Mouse (Mus musculus) embryonic facial prominence, embryonic 10.5 days (tissue): ENCODE data around the gene Tmem50a. TPM values are rescaled to one million over a fixed set of nuclear protein-coding genes. Genes with fewer than 3 reads are reported as not detected.

Source experiments
- DNase-seq: peaks from one replicate; pipeline ENCODE4 v3.0.0-alpha.2; 2017; ENCODE audit warnings: low spot score
- H3K27ac ChIP-seq: fragments of 300-500 bp; sonication (generic); replicated peaks from 2 replicates; pipeline ENCODE4 v1.5.1; 2016; ENCODE audit warnings: mild to moderate bottlenecking
- H3K27me3 ChIP-seq: fragments of 300-500 bp; sonication (generic); replicated peaks from 2 replicates; pipeline ENCODE4 v1.6.1; 2016; ENCODE audit warnings: low read depth, mild to moderate bottlenecking; ENCODE audit not compliant: poor library complexity, severe bottlenecking
- H3K36me3 ChIP-seq: fragments of 300-500 bp; sonication (generic); replicated peaks from 2 replicates; pipeline ENCODE4 v1.6.1; 2016; ENCODE audit warnings: mild to moderate bottlenecking, moderate library complexity
- H3K4me1 ChIP-seq: fragments of 300-500 bp; sonication (generic); 2 replicates; pipeline ENCODE4 v1.6.1; 2016
- H3K4me3 ChIP-seq: fragments of 300-500 bp; sonication (generic); 2 replicates; pipeline ENCODE4 v1.5.1; 2016; ENCODE audit warnings: mild to moderate bottlenecking, moderate library complexity
- H3K9me3 ChIP-seq: fragments of 300-500 bp; sonication (generic); 2 replicates; pipeline ENCODE4 v1.6.1; 2016; ENCODE audit warnings: mild to moderate bottlenecking
- WGBS: fragments of 180-500 bp; shearing (Covaris S2); methylation state at CpG from one replicate; pipeline ENCODE4 v1.1.7; 2016; 5-methylcytosine and 5-hydroxymethylcytosine counted together
- polyA plus RNA-seq: library from polyadenylated mRNA; unstranded; fragments of >200 nt; fragmentation: Nextera tagmentation; extraction: Ambion mirVana; gene quantifications from 2 replicates; pipeline ENCODE4 v1.2.1, GENCODE M21; 2016

Tmem50a gene
- polyA plus RNA-seq, 1 experiment from 2014 or later = 133 TPM

- Histone ChIP-seq H3K9me3 (no peaks in the 10 kb centered on the region), H3K36me3 (no peaks in the 10 kb centered on the region; the same call in 1 of the 2 replicates), H3K27me3 (peaks cover 29% of the 10 kb centered on the region)
Measured at GRCm38 (mm10) chr4:134852438-134853255, 62.2 kb downstream of the Tmem50a start.

DNA sequence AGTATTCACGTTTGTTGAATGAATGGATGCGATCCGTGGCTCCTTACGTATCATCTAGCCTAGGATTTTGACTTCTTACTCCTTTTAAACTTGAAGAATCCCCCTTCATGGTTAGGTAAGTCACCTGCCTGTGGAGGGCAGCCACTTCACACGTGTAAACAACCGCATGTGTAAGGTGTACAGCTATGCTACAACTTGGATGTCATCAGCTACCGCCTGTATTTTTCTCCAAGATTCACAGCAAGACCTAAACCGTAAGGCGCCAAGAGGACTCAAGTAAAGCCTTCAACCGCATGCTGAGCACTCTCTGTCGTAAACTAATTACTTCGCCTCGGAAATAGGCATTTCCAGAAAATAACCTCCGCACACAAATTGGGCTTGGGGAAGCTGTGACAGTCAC is 62.9 kb downstream of the Tmem50a start:
- Histone ChIP-seq H3K36me3 (no peaks in the 10 kb centered on the region; the same call in 1 of the 2 replicates), H3K4me3 (peak overlapping the region; percentile 99), H3K9me3 (no peaks in the 10 kb centered on the region), H3K27ac (peak overlapping the region; percentile 98; the same call in 1 of the 2 replicates), H3K4me1 (peaks cover 53% of the 10 kb centered on the region), H3K27me3 (peaks cover 26% of the 10 kb centered on the region)
- 15% methylated on average over 14 of the region's 14 CpGs for WGBS
- no peak for DNase-seq

More at GRCm38 (mm10) chr4:134852438-134853255, 62.2 kb downstream of the Tmem50a start:
- WGBS = under 1% methylated on average over 106 of the region's 106 CpGs
- H3K4me3 ChIP-seq = peak overlapping the region; percentile 99
- H3K27ac ChIP-seq = peak overlapping the region; percentile 98
- H3K4me1 ChIP-seq = peaks cover 48% of the 10 kb centered on the region
- DNase-seq = peak; percentile 76

GRCm38 (mm10) chr4:134851236-134851635 is 63.6 kb downstream of the Tmem50a start:
- H3K9me3 ChIP-seq = no peaks in the 10 kb centered on the region
- no peak overlapping the region for H3K27ac ChIP-seq
- H3K4me1 ChIP-seq = peaks cover 47% of the 10 kb centered on the region
- DNase-seq = no peak
- peaks cover 19% of the 10 kb centered on the region for H3K27me3 ChIP-seq
- peak overlapping the region; percentile 99 for H3K4me3 ChIP-seq
- WGBS = 76% methylated on average over 2 of the region's 2 CpGs
- no peaks in the 10 kb centered on the region; the same call in 1 of the 2 replicates for H3K36me3 ChIP-seq

DNA sequence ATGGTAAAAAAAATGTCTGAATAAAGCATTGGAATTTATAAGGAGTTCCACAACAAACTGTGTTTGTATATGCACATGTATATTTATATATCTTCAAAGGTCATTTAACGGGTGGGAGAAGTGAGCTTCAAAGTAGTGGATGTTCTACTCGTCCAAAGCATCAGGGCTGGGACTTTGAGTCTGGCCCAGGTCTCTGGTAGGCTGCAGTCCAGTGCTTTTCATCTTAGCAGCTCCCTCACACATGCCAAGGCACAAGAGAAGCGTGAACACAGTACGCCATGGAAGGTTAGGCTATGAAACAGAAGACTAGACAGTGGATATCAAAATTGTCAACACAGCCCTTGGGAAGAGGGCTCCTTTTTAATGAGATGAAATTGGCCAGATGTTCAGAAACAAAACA is 64.3 kb downstream of the Tmem50a start:
- Histone ChIP-seq H3K4me1 (peaks cover 41% of the 10 kb centered on the region), H3K36me3 (peaks cover 2% of the 10 kb centered on the region), H3K4me3 (no peak overlapping the region), H3K27ac (no peak overlapping the region), H3K9me3 (no peaks in the 10 kb centered on the region), H3K27me3 (peaks cover 12% of the 10 kb centered on the region)
- no peak for DNase-seq
- 88% methylated on average over 4 of the region's 4 CpGs for WGBS

Other genes with a start within 250 kb of the Tmem50a start
- 2.6 and 2.8 TPM in 2 replicates for gene Man1c1, start 210.7 kb downstream of the Tmem50a start, polyA plus RNA-seq
- gene Ldlrap1, start 147.0 kb downstream of the Tmem50a start, polyA plus RNA-seq = 15.8 and 17.4 TPM in 2 replicates
- gene Maco1, start 61.7 kb downstream of the Tmem50a start, polyA plus RNA-seq = 38.9 and 42.5 TPM in 2 replicates
- gene Rhd, start 50.5 kb downstream of the Tmem50a start, polyA plus RNA-seq = 8.2 and 11.2 TPM in 2 replicates
- gene Rsrp1, start 8.6 kb upstream of the Tmem50a start, polyA plus RNA-seq = 343 and 353 TPM in 2 replicates
- 65.2 and 65.9 TPM in 2 replicates for gene Syf2, start 15.9 kb upstream of the Tmem50a start, polyA plus RNA-seq
- 0.04 TPM in 2 replicates for gene Runx3, start 205.6 kb upstream of the Tmem50a start, polyA plus RNA-seq